Mouse (Mus musculus): ENCODE data around the gene Atad1. TPM values are rescaled to one million over a fixed set of nuclear protein-coding genes. Genes with fewer than 3 reads are reported as not detected.

The Atad1 gene
- total RNA-seq (2023), result 21.5 and 28.4 TPM in 2 replicates

DNA sequence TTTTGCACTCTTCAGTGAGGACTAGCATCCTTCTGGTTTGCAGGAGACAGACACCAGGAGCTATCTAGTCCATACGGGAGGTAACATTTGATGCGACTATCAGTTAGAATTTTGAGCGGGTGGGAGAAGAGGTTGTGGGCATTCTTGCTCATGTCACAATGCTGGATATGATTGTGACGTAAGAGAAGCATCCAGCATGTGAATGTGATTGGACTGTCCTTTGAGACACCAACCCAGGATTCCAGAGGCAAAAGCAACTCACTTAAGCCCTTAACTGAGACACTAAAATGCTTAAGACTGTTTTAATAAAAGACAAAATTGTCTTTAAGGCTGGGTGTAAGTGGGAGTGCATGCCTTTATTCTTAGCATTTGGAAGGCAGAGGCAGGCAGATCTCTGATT lies at the start of gene Atad1:
Gene Atad1, minus strand, starts transcription at position 101 of the 400 bp plus-strand sequence.

DNA sequence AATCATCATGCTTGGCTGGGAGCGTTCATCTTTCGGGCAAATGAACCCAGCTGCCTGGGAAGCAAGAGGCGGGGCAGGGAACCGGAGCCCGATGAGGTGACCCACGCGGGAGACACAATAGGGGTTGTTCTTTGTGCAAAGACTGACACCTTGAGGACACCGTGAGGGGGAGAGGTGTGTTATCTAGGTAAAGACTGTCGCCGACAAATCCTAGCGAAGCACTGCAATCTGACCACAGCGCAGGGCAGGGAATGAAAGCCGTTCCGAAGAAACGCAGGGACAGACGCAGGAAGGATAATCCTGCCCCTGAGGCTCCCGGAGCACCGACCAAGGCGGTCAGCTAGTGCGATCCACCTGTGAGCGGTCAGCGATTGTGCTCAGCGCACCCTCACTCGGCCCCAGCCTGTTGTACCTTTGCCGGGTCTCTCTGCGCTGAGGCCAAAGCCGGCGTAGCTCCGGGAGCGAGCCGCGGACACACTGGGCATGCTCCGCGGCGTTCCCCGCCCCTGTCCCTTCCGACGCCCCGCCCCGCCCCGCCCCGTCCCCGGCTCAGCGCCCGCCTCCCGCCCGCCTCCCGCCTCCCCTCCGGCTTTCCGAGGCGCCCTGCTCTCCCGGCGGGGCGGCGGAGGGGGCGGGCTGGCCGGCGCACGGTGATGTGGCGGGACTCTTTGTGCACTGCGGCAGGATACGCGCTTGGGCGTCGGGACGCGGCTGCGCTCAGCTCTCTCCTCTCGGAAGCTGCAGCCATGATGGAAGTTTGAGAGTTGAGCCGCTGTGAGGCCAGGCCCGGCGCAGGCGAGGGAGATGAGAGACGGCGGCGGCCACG lies 17.5 kb upstream of the Atad1 start, which contains the start of gene Pten:
Gene Pten, plus strand, starts transcription at position 598 of the 826 bp plus-strand sequence.

Other genes with a start within 250 kb of the Atad1 start
- 11.4 and 11.7 TPM in 2 replicates for gene Papss2, start 144.0 kb downstream of the Atad1 start, total RNA-seq (2023)
- gene Pten, start 17.7 kb upstream of the Atad1 start, total RNA-seq (2023), result 167 TPM in 2 replicates